Mouse (Mus musculus): Measurements from ENCODE around the gene Cd82.

- TF ChIP-seq CTCF (IDR thresholded peaks at IDR 0.05; ENCODE audit: low read depth) (no peak), EP300 (optimal IDR thresholded peaks at IDR 0.05) (no peak)
Measured at GRCm38 (mm10) chr2:93405017-93405425, 57.9 kb downstream of the Cd82 start.
